Mouse (Mus musculus): ENCODE results near the gene Rint1.

Rint1 gene

GRCm38 (mm10) chr5:23787536-23788389 lies at the start of gene Rint1:
TSS of gene Rint1 (plus strand) at chr5:23787711.
- DNase-seq (ENCODE audit: inconsistent ontology term): peak; percentile 90

- DNase-seq (ENCODE audit: inconsistent ontology term): no peak
Measured at GRCm38 (mm10) chr5:23743261-23743660, 44.2 kb upstream of the Rint1 start.

- no peak for DNase-seq (ENCODE audit: inconsistent ontology term)
Measured at GRCm38 (mm10) chr5:23749882-23750281, 37.6 kb upstream of the Rint1 start.

- DNase-seq (ENCODE audit: inconsistent ontology term): no peak
Measured at GRCm38 (mm10) chr5:23755591-23755990, 31.9 kb upstream of the Rint1 start.

DNA sequence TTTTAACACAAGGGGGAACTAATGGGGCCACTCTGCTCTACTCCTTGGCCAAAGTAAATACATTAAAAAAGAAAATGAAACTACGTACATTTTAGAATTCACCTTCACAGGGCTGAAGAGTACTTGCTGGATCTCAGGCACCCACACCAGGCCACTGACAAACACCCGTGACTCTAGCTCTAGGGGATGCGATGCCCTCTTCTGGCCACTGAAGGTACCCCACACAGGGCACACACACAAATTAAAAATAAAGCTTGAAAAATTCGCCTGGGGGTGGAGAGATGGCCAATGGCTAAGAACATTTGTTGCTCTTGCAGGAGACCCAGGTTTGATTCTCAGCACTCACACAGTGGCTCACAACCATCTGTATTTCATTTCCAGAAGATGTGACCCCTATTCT lies 31.1 kb upstream of the Rint1 start:
- no peak for DNase-seq (ENCODE audit: inconsistent ontology term)

GRCm38 (mm10) chr5:23758633-23759032 lies 28.9 kb upstream of the Rint1 start:
- peak; percentile 35 for DNase-seq (ENCODE audit: inconsistent ontology term)

- DNase-seq (ENCODE audit: inconsistent ontology term): no peak
Measured at GRCm38 (mm10) chr5:23762531-23762930, 25.0 kb upstream of the Rint1 start.

DNA sequence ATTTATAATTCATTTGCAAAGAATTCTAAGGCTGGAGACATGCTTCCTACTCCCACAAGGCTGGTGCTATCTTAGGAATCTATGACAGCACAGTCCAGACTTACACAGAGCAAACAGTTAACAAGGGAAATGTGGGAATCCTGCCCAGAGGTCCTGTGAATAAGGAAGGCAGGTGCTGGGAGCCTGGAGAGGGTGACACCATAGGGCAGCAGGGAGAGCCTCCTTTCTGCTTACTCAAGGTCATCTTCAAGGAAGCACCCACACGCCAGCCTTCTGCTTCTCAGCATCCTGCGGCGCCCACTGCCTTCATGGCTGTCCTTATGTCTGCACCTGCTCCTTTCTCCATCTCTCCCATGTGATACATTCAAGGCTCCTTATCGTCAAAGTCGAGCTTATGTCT lies 23.0 kb upstream of the Rint1 start:
- peak; percentile 7 for DNase-seq (ENCODE audit: inconsistent ontology term)

DNA sequence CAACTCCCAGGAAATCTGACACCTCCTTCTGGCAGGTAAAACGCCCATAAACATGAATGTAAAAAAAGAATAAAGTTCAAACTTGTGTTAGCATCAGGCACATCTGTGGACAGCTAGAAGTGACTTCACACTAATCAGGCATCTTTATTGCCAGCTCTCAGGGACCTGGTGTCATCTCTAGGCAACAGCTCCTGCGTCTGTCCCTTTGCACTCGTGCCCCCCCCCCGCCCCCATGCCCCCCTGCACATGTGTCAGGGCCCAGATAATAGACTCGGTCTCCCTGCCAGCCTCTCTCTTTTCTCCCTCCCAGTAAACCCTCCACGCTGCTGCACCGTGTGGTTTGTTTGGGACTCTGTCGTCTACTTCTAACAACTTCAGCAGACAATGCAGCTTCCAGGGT lies 16.4 kb upstream of the Rint1 start:
- no peak for DNase-seq (ENCODE audit: inconsistent ontology term)

GRCm38 (mm10) chr5:23774186-23774585 lies 13.3 kb upstream of the Rint1 start:
- DNase-seq (ENCODE audit: inconsistent ontology term): no peak

GRCm38 (mm10) chr5:23780516-23780915 lies 7.0 kb upstream of the Rint1 start:
- DNase-seq (ENCODE audit: inconsistent ontology term): no peak

- DNase-seq (ENCODE audit: inconsistent ontology term): no peak
Measured at GRCm38 (mm10) chr5:23781172-23781571, 6.3 kb upstream of the Rint1 start.

DNA sequence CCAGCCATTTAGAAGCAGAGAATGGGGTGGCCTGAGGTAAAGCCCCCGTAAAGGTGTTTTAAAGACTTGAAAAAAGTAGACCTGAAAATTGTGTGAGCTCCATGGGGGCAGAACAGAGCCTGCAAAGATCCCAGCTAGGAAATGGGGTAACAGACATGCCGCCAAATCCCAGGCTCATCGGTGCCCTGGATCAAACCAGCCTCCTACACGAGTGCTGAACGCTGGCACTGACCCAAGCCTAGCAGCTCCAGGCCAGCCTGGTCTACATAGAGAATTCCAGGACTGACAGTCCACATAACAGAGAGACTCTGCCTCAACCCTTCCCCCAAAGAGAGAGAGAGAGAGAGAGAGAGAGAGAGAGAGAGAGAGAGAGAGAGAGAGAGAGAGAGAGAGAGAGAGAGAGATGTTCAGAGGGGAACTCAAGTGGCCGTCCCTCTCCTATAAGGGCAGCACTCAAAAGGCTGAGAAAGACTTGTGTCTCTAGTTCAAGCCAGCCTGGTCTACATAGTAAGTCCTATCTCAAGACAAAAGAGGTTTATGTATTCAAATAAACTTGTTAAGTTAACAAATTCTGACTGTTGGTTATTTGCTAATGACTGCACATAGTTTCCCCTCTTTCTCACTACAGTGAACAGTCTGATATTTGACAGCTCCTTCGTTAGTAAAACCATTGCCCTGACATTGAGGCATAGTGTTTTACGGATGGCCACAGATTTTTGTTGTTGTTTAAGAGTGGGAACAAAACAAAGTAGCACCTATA lies 5.3 kb upstream of the Rint1 start:
- peak; percentile 64 for DNase-seq (ENCODE audit: inconsistent ontology term)

DNA sequence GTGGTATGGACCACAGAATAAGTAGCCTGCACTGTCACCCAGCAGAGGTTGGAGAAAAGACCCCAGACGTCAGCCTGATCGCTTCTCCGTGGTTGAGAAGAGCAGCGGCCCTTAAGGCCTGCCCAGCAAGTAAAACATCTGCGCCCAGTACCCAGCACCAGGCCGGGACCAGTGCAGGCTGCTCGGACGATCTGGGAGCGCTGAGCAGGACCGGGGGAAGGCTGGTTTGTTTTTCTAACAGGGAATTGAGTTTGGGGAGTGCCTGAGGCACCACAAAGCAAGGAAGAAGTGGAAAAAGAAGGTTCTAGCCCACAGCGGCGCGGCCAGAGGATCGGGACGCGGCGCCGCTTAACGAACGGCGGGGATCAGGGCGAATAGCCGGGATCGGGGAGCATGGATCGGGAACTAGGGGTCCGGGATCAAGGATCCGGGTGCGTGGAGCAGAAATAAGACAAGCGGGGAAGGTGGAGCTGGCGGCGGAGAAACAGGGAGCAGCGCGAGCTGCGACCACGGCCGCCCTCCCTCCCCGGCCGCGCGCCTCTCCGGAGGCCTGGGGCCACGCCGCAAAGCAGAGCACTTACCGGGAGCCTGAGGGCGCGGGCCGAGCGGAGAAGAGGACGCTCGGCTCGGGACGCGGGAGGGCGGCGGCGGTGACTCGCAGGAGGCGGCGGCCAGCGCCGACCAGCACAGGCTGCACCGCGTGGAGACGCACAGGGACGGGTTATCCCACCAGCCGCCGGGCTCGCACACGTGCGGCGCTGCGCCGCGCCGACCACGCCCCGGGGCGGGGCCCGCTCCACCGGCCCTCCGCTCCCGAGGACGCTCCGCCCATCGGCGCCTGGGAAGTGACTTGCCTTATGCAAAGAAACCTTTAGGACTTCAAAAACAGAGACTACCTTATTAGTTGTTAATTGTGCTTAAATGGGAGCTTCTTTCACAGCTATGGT lies 4.3 kb upstream of the Rint1 start, which contains the start of gene Pus7:
Gene Pus7 (minus strand): TSS at position 781 of the 947 bp plus-strand sequence.
- peak; percentile 89 for DNase-seq (ENCODE audit: inconsistent ontology term)

DNA sequence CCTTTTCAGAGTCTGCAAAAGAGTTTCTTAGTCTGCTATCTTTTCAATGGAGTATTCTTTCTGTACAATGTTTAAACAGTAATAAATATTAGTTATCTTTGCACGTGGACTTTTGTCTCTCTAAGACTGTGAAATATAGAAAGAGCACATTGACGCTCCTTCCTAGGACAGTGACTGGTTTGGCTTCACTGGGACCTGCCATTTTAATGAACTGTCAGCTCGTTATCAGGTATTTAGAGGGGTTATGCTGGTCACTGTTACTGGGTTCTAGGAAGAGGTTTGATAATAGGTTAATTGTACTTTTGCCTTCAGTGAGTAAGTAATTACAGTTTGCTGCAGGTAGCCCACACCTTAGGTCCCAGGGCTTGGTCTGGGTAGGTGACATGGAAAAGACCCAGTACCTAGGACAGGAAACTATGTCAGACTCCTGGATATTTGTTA lies 899 bp downstream of the Rint1 start:
- DNase-seq (ENCODE audit: inconsistent ontology term): no peak

- DNase-seq (ENCODE audit: inconsistent ontology term): no peak
Measured at GRCm38 (mm10) chr5:23789078-23789612, 1.6 kb downstream of the Rint1 start.

GRCm38 (mm10) chr5:23792726-23793125 lies 5.2 kb downstream of the Rint1 start:
- peak; percentile 1 for DNase-seq (ENCODE audit: inconsistent ontology term)

DNA sequence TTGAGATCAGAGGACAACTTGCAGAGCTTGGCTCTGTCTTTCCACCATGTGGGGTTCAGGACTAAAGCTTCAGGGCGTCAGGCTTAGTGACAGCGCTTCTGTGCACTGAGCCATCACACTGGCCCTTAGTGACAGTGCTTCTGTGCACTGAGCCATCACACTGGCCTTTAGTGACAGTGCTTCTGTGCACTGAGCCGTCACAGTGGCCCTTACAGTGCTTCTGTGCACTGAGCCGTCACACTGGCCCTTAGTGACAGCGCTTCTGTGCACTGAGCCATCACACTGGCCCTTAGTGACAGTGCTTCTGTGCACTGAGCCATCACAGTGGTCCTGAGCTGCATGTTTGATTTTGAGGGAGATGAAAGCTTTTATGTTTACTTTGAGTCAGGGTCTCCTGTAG lies 27.3 kb downstream of the Rint1 start:
- DNase-seq (ENCODE audit: inconsistent ontology term): no peak

GRCm38 (mm10) chr5:23816681-23817080 lies 29.2 kb downstream of the Rint1 start:
- DNase-seq (ENCODE audit: inconsistent ontology term): no peak

DNA sequence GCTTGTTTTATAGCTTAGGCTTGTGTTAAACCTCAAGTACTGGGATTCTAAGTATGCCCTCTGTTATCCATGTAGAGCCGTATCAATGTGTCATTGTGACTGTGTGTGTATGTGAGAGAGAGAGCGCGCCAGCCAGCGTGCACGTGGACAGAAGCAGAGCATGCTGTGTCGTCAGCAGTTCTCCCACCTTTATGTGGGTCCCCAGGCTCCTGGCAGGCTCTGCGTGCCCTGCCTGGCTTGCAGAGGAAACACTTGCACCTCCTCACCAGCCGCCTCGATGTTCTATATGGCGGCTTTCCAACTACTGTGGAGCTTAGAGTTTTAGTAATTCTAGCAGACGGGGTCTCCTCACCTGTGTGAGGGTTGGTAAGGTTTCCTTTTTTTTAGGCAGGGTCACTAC lies 34.8 kb downstream of the Rint1 start:
- no peak for DNase-seq (ENCODE audit: inconsistent ontology term)

DNA sequence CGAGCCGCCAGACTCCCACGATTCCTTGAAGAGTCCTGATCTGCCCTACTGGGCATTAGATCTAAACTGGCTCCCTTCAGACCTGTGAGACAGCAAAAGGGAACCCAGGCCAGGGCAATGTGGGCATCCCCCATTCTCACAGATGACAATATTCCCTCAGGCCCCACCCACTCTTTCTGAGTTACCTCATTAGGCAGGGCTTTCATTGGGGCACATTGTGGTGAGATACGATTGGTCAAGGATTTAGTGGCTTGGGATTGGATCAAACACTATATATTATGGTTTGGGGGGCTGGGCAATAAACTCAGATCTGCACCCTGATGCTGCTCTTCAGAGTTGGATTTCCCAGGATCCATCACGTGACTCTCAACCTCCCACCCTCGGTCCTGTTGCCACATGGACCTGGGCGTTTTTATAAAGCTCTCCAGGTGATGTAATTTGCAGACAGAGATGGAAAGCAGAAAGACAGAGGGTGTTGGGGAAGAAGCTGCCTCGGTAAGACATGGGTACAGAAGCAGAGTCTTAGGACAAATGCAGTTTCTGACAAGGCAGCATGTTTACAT lies 36.7 kb downstream of the Rint1 start:
- no peak for DNase-seq (ENCODE audit: inconsistent ontology term)
